ENCODE assay signal across 21 mouse cellular contexts in genomic region chr7:110268511-110268910, GRCm38 (mm10). TPM values are rescaled to one million over a fixed set of nuclear protein-coding genes. Genes with fewer than 3 reads are reported as not detected.
DNase-seq lines count a peak whose midpoint lies in the region; ATAC-seq and TF ChIP-seq lines count a peak whose summit lies in the region.
"Had no signal": no experiment of that assay in that cellular context is flagged by ENCODE, and none has a peak within 500 bp of the region (broad histone marks: within the 10 kb centered on the region; RNA-seq: fewer than 3 reads in every experiment).

No protein-coding gene starts in this region.

- TF ChIP-seq POLR2A in CH12.LX (IDR thresholded peaks at IDR 0.05; ENCODE audit: low read depth, low read length): no peak
- TF ChIP-seq POLR2A in brain, embryonic 14.5 days (IDR thresholded peaks at IDR 0.05; ENCODE audit: borderline replicate concordance, extremely low read depth, insufficient read depth, insufficient read length, poor library complexity, severe bottlenecking): no peak

- in situ Hi-C loops in CH12.LX (cut with MboI; ENCODE audit: low pct_ligation_motif_present, low pct_unique_long_range_greater_than_20kb, low sequenced_read_pairs): loop anchor here (10.0 kb wide), 1 partner anchor 104 kb away; no protein-coding TSS in a partner anchor

- no peaks in the 10 kb centered on the region for H3K27me3 ChIP-seq in embryonic facial prominence, embryonic 15.5 days
- no peaks in the 10 kb centered on the region for H3K27me3 ChIP-seq in embryonic facial prominence, embryonic 10.5 days (replicated peaks; ENCODE audit: low read depth, poor library complexity, severe bottlenecking)
- no peaks in the 10 kb centered on the region for H3K27me3 ChIP-seq in CH12.LX (replicated peaks)
- H3K27me3 ChIP-seq in splenic B cell, adult 2 months (ENCODE audit: control insufficient read depth, insufficient read depth, low read length, poor library complexity, severe bottlenecking): no peaks in the 10 kb centered on the region
- H3K27me3 ChIP-seq: heart, embryonic 13.5 days had no signal

- no peak; the same call in 1 of the 2 replicates for ATAC-seq in embryonic facial prominence, embryonic 15.5 days (ENCODE audit: insufficient number of reproducible peaks, low FRiP score, low TSS enrichment, low read depth)
- ATAC-seq: CD4-positive, CD25-positive, alpha-beta regulatory T cell, adult 4 months; forebrain, postnatal 0 days; hindbrain, embryonic 16.5 days; inflammation-experienced regulatory T-cells, adult 6 months had no signal

- H3K9ac ChIP-seq in embryonic facial prominence, embryonic 15.5 days: no peak overlapping the region
- H3K9ac ChIP-seq in CH12.LX (ENCODE audit: insufficient read depth, low read depth): no peak overlapping the region; the same call in 1 of the 2 replicates
- H3K9ac ChIP-seq: forebrain, postnatal 0 days; heart, embryonic 13.5 days had no signal

- H3K4me2 ChIP-seq in embryonic facial prominence, embryonic 15.5 days (replicated peaks): no peak overlapping the region
- no peak overlapping the region for H3K4me2 ChIP-seq in CH12.LX (ENCODE audit: insufficient read depth, low read depth, poor library complexity, severe bottlenecking)
- H3K4me2 ChIP-seq: heart, embryonic 13.5 days had no signal

- H3K27ac ChIP-seq in embryonic facial prominence, embryonic 15.5 days (replicated peaks): 0 out of 2 replicates have a peak overlapping the region, but pooled peaks have one; percentile 28
- no peak overlapping the region for H3K27ac ChIP-seq in embryonic facial prominence, embryonic 10.5 days (replicated peaks)
- peak overlapping the region; percentile 87 for H3K27ac ChIP-seq in CH12.LX (ENCODE audit: insufficient read depth, low read depth)
- H3K27ac ChIP-seq: heart, embryonic 13.5 days had no signal

- no peak for DNase-seq in embryonic facial prominence, embryonic 10.5 days (ENCODE audit: low spot score)
- no peak for DNase-seq in CH12.LX (ENCODE audit: extremely low read depth)
- DNase-seq in brain, embryonic 14.5 days (ENCODE audit: low read depth): peak; percentile 63
- DNase-seq in splenic B cell, adult 2 months (ENCODE audit: low read depth, low spot score): peak; percentile 56
- DNase-seq in right cerebral cortex, postnatal 4 days: no peak
- no peak for DNase-seq in embryo, embryonic 10.5 days (ENCODE audit: low spot score)
- DNase-seq: adrenal gland, adult 8-10 months; adrenal gland, postnatal 36 days; cerebellum, adult 18-20 months; cerebellum, adult 9-11 months; cerebellum, postnatal 36 days; forebrain, postnatal 0 days; gastrocnemius, postnatal 25 days; heart, adult 11 months; heart, postnatal 36 days; kidney, adult 18-20 months had no signal

- dilution Hi-C loops in CH12.LX (cut with MboI; ENCODE audit: extremely low pct_ligation_motif_present, extremely low pct_unique_long_range_greater_than_20kb, low sequenced_read_pairs): no loop called here

- peaks cover 17% of the 10 kb centered on the region for H3K36me3 ChIP-seq in embryonic facial prominence, embryonic 15.5 days
- H3K36me3 ChIP-seq in embryonic facial prominence, embryonic 10.5 days (replicated peaks): peaks cover 36% of the 10 kb centered on the region
- H3K36me3 ChIP-seq in CH12.LX (replicated peaks in 1 of 2; ENCODE audit: control insufficient read depth in 1 of 2, insufficient read depth in 1 of 2, low read length in 1 of 2): peaks cover 61 to 91% of the 10 kb centered on the region in 2 experiments
- H3K36me3 ChIP-seq in splenic B cell, adult 2 months (ENCODE audit: control insufficient read depth, insufficient read depth, low read length, poor library complexity, severe bottlenecking): peaks cover 22% of the 10 kb centered on the region

- peaks cover 58% of the 10 kb centered on the region for H3K79me2 ChIP-seq in CH12.LX (replicated peaks; ENCODE audit: control insufficient read depth, extremely low read depth, insufficient read depth, poor library complexity, severe bottlenecking)

- TF ChIP-seq RAD21 in CH12.LX (IDR thresholded peaks at IDR 0.05; ENCODE audit: low read depth, low read length): no peak

- no peak overlapping the region for H3K4me3 ChIP-seq in embryonic facial prominence, embryonic 15.5 days (replicated peaks)
- H3K4me3 ChIP-seq in embryonic facial prominence, embryonic 10.5 days: no peak overlapping the region
- H3K4me3 ChIP-seq in CH12.LX (replicated peaks in 1 of 3; ENCODE audit: low read depth in 2 of 3, low read length in 2 of 3, poor library complexity in 1 of 3): no peak overlapping the region
- H3K4me3 ChIP-seq: heart, embryonic 13.5 days had no signal

- no peaks in the 10 kb centered on the region for H3K9me3 ChIP-seq in embryonic facial prominence, embryonic 15.5 days (replicated peaks)
- H3K9me3 ChIP-seq in embryonic facial prominence, embryonic 10.5 days: no peaks in the 10 kb centered on the region
- H3K9me3 ChIP-seq in CH12.LX (replicated peaks; ENCODE audit: low read length): no peaks in the 10 kb centered on the region
- H3K9me3 ChIP-seq: heart, embryonic 13.5 days had no signal

- no peak for TF ChIP-seq EP300 in CH12.LX (IDR thresholded peaks at IDR 0.05; ENCODE audit: low read length)

- H3K4me1 ChIP-seq in embryonic facial prominence, embryonic 15.5 days: peaks cover 6% of the 10 kb centered on the region; the same call in 1 of the 2 replicates
- peaks cover 10% of the 10 kb centered on the region; the same call in 1 of the 2 replicates for H3K4me1 ChIP-seq in embryonic facial prominence, embryonic 10.5 days
- H3K4me1 ChIP-seq in CH12.LX (ENCODE audit: control insufficient read depth in 1 of 2, insufficient read depth in 2 of 2): peaks cover 40 to 93% of the 10 kb centered on the region in 2 experiments

- 61% methylated on average over 4 of the region's 4 CpGs for WGBS in embryonic facial prominence, embryonic 15.5 days
- WGBS in embryonic facial prominence, embryonic 10.5 days: 85% methylated on average over 4 of the region's 4 CpGs

- TF ChIP-seq CTCF in CH12.LX (conservative IDR thresholded peaks at IDR 0.05 in 1 of 2, IDR thresholded peaks at IDR 0.05 in 1 of 2; ENCODE audit: low read depth in 2 of 2, low read length in 2 of 2): no peak
- TF ChIP-seq CTCF in brain, embryonic 14.5 days (IDR thresholded peaks at IDR 0.05; ENCODE audit: borderline replicate concordance, extremely low read depth, insufficient read depth, insufficient read length): no peak

TF ChIP-seq in CH12.LX, 34 proteins besides CTCF, POLR2A, EP300 and RAD21:
- TF ChIP-seq ETS1 (conservative IDR thresholded peaks at IDR 0.05; ENCODE audit: low read depth, low read length) (no peak), JUN (IDR thresholded peaks at IDR 0.05; ENCODE audit: insufficient read depth, low read depth, low read length) (0 out of 2 replicates have a peak, but pooled peaks have one; percentile 2)

RNA-seq across cellular contexts. Expression of gene Swap70, which starts 47.0 kb away (rescaled TPM):
- 33.2 TPM in 2 replicates for polyA plus RNA-seq in embryonic facial prominence, embryonic 15.5 days (2015; fragmentation: Nextera tagmentation; extraction: Ambion mirVana)
- 30.7 and 32.4 TPM in 2 replicates for polyA plus RNA-seq in embryonic facial prominence, embryonic 10.5 days (2016; fragmentation: Nextera tagmentation; extraction: Ambion mirVana)
- 296 and 297 TPM in 2 replicates for total RNA-seq in CH12.LX (2012; rRNA removed)
- 398 and 409 TPM in 2 replicates for total RNA-seq in CH12.LX (2014; rRNA removed)
- polyA plus RNA-seq in CH12.LX (2012; ENCODE audit: insufficient read length, low read depth): 370 and 388 TPM in 2 replicates
- 5.5 and 7.5 TPM in 2 replicates for polyA plus RNA-seq in brain, embryonic 14.5 days (2012; rRNA removed)

Comparison
In these comparisons a context has a peak if more than half of its experiments do, and no peak if none do; other contexts are left out.
1. DNase-seq: peak in brain, embryonic 14.5 days (single experiment) and splenic B cell, adult 2 months (single experiment); none in embryonic facial prominence, embryonic 10.5 days (single experiment), CH12.LX (single experiment), right cerebral cortex, postnatal 4 days (single experiment) and embryo, embryonic 10.5 days (single experiment).
2. RNA of gene Swap70, which starts 47.0 kb away (polyA plus RNA-seq): 370 to 388 TPM in CH12.LX; 33.2 TPM in embryonic facial prominence, embryonic 15.5 days, 30.7 to 32.4 TPM in embryonic facial prominence, embryonic 10.5 days and 5.5 to 7.5 TPM in brain, embryonic 14.5 days; every median in the first group is over 10 times any median in the second.